Mouse (Mus musculus) left cerebral cortex, adult 9 months (tissue): ENCODE measurements at regions not wholly inside any gene's neighbourhood (a gene's known extent, or its start where the extent isn't known, plus 50 kb on each side); places are given as distances from the start of the nearest gene placed in this dataset.
"Not testable (repeated sequence)": the region's sequence is repeated elsewhere in the genome, so short reads cannot be mapped to it uniquely, and the experiment has no call there.

Source experiments
- DNase-seq, 2 experiments: peaks; one replicate each; pipeline ENCODE4 v3.0.0; 2022; ENCODE audit warnings: low spot score in 2 of 2

DNA sequence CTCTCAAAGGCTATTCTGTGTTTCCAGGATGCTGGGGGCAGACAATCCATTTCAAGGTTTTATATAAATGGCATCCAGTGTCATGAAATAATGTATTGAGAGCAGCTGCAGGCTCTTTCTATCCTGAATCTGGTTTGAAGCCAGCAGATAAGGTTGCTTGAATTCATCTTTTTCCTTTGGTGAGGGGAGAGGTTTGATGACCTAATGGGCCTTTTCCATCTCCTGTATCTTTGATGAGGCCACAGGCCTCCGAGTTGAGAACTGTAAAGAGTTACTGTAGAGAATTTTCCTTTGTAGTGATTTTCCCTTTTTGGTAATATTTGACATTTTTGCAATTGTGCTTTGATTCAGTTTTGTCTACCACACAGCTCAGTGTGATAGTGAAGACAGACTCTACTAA lies 458.8 kb upstream of the 1700008P02Rik start:
- no peak for DNase-seq

DNA sequence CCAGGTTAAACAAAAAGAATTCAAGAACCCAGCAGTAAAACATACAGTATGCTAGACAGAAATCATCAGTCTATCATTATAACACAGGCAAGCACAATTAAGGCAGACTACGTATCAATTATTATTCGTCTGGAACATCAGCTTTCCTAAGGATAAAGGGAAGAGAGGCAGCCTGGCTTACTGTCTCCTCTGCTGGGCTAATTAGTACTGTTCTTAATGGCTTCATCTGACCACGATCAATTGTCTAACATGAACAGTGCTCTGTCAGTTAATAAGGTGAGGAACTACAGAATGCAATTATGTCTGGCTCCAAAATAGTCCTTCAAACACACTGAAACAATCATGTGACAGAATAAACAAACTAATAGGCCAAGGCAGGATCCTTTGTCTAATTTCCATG lies 456.6 kb upstream of the 1700008P02Rik start:
- DNase-seq: no peak

DNA sequence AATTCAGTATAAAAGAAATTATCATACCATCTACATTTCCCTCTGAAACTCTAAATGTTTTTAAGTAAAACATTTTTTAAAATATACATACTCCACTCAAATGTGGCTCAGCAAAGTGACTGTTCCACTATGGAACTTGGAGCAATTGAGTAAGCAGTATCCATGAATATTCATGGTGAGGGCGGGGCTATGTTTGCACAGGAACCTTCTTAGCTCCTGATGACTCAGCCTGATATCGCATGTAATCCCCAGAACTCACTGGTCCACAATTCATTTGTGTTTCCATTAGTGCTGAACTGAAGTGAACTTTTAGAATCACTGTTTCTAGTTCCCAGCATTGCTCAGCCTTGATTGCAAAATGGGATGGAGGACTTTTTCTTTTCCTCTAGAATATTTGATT lies 454.2 kb upstream of the 1700008P02Rik start:
- no peak for DNase-seq

DNA sequence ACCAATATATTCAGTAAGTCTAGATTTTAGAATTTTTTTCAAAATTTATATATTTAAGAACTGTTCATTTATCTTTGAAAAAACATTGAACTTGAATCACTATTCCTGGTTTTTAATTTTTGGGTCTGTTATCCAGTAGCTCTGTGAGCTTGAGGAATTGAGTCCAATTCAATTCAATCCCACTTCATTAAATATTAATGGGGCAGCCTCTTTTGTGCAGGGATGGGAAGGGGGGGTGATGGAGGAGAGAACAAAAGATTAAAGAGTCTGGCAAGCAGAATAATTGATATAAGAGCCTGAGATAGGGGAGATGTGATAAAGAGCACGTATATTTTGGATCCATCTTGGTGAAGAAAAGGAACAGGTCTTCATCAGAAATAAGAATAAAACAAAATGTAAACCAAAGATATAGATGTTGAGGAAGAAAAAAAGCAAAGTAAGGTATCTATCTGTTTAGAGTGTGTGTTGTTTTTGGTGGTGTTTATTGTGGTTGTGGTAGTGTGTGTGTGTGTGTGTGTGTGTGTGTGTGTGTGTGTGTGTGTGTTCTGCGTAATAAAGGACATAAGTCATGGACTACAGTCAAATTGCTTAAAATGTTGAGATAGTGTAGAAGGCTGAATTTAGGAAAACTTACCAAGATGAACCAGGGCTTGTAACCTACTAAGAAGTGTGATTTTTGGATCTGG lies 421.3 kb upstream of the 1700008P02Rik start:
- DNase-seq: no peak

DNA sequence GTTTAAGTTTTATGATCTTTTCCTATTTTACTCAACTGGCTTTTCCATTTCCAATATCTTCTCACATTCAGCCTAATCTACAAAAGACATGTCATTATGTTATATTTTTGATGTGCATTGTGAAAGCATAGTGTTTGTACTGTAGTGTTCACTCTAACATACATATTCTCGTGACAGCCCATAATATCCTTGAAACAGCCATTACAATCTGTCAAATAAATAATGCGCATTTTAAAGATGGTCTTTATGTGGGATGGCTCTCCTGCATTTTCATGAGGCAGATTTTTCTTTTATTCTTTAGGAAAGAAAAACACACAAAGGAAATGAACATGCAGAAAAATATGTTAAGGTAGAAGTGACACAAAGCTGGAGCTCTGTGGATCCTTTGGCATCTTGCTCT lies 415.6 kb upstream of the 1700008P02Rik start:
- DNase-seq: no peak

DNA sequence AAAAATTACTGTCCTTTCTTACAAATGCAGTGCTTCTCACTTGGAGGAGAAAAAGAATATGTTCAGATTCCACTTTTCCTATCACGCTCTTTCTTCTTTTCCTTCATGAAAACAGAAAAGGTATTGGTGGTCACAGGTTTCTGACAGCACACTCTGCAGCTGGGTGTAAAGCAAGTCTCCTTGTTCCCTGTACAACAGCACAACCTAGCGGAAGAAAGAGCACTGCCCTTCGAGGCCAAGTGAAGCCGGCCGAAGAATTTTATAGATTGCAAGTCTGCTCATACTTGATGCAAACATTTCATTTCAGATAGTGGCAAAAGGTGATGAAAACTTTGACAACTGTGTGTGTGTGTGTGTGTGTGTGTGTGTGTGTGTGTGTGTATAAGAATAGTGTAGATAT lies 407.6 kb upstream of the 1700008P02Rik start:
- peak in 1 of 2 experiments; percentile 44 for DNase-seq

DNA sequence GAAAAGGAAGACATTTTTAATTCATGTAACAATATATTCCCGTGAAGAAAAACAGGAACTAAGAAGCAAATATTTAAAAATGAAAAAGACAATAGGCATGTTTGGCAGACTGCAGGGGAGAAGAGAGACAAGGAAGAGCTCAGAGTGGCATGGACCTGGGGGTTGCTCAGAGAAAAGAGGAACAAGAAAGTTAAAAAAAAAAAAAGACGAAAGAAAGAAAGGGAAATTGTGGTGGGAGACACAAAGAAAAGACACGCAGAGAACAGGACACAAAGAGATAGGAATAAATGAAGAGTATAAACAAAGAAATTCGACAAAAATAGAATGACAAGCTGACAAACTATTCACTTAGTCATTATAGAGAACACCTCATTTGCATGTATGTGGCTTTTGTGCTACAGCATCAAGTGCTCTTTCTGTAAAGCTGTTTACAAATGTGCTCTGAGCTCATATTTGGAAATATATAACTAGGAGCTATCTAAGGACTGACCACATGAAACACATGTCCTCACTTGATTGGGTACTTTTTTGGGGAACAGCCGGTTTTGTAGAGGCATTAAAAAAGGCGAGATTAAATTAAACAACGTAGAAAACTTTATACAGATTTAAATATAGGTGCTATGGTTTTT lies 394.2 kb upstream of the 1700008P02Rik start:
- DNase-seq: no peak

DNA sequence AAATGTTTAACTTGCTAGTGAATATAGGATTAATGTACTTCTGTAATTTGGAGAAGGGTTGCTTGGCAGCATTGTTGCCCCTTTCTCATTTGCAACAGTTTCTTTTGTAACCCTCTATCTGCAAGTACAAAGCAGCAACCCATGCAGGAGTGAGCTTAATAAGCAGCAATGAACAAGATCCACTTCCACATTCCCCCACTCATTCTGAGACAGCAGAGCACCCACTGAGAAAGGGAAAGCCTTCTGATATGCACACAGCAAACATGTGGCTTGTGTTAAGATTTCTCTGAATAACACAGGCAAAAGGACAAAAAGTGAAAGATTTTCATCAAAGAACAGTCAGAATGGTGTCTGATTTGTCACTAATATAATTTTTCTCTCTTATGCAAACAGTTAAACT lies 393.3 kb upstream of the 1700008P02Rik start:
- DNase-seq: no peak

DNA sequence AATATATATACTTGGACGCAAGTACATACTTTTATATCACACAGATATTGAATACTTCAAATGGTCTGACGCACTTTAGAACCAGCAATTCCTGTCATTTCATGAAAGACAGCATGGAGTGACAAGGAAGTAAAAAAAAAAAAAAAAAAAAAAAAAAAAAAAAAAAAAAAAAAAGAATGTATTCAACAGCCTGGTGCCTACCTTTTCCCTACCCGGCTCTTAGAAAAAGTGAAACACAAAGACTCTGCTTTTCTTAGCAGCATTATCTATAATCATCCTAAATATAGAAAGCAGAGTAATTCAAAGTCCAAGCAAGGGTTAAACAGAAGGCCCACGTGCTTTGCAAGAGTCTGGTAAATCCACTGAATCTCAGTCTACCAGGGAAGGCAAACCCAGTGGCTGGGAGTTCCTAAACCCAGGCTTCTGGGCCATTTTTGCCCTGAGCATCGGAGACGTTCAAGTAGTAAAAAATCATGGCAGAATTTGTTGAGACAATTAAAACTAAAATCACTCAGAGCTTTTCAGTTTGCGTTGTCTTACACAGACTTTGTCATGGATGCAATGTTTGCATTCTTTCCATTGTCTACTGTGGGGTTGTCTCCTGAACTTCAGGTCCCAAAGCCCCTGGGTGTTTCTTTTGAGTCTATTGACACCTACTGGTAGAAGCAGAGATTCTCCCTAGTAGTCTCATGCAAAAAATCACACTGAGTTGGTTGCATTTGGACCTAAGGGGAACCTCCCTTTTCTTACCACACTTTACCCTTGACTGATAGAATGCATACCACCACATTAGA lies 390.2 kb upstream of the 1700008P02Rik start:
- no peak for DNase-seq

DNA sequence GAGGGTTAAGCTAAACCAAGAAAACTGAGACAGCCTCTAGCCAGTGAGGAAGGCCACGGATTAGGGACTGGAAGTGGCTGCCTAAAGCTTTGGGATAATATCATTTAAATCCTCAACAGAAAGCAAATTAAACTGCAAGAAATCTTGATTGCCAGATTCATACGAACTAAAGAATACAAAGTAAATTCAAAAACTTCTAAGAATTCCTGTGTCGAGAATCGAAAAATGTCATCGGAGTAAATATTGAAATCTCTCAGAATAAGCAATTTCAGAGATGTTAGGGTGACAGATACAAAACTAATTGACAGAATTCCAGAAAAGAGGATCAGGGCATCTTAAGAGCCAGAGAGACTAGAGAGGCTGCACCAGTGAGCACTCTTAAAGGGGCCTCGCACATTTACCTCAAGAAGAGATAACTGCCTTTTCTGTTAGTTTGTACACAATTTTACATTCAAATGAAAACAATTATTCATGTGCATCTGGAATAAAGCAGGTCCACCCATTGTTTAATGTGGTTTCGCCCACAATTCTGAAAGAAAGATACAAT lies 388.5 kb upstream of the 1700008P02Rik start:
- DNase-seq: no peak

DNA sequence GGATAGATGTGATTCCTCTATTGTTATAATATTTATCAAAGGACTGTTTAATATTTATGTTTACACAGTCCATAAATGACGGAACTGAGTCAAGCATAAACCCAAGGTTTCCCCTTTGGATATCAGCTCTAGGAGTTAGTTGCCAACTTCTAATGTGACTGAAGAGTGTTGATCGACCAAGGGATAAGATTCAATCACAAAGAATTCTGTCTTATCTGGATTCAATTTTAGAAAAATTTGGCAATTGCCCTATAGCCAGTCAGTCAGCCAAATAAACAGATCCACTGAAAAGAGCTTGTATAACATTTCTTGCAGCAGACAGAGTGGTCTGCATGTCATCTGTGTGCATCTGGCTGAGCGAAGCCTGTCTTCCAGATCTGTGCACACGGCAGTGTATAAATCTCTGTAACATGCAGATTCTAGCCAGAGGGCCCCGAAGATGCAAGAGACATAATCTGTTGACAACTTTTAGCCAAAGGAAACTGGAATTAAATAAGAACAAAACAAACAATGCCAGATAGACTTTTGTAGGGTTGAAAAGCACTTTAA lies 387.6 kb upstream of the 1700008P02Rik start:
- DNase-seq: no peak

DNA sequence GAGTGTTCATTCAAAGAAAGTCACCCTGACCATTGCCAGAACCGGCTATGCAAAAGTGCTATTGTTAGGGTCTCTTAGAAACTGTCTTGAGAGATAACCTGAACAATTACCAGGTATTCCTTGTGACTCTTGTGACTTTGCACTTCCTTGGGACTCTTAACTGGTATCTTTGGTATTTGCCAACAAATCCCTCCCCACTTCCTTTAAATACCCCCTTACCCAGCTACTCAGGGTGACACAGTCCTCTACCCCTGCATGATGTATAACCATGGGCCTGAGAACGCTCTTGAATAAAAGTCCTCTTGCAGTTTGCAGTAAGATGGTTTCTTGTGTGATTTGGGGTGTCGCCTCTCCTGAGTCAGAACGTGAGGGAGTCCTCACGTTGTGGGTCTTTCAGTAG lies 371.5 kb upstream of the 1700008P02Rik start:
- DNase-seq: not testable (repeated sequence)

DNA sequence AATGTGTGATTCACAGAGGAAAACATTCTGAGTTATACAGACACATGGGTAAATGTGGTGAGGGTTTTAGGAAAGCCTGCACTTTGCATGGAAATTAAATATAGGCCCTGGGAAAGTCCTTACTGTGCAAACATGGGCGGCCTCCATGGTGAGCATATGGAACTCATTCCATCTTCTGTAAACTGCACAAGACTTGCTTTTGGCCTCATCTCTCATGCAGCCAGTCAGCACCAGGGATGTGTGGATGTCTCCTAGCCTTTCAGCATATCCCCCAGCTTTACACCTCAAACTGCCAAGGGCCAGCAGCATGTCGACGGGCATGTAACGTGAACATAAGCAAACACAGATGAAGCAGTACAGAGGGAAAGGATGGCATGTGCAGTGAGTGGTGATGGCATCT lies 364.7 kb upstream of the 1700008P02Rik start:
- DNase-seq: no peak

DNA sequence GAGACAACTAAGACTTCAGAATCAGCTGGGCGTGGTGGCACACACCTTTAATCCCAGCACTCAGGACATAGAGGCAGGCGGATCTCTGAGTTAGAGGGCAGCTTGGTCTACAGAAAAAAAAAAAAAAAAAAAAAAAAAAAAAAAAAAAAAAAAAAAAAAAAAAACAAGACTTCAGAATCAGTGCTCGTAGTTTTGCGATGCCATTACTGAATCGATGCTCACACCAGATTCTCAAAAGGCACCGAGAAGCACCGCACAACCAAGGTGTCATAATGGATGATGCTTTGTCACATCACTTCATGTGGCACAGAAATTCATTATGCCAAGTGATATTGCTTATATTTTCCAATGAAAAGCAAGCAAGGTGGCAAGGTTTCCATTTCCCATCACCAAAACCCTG lies 337.4 kb upstream of the 1700008P02Rik start:
- DNase-seq: no peak

DNA sequence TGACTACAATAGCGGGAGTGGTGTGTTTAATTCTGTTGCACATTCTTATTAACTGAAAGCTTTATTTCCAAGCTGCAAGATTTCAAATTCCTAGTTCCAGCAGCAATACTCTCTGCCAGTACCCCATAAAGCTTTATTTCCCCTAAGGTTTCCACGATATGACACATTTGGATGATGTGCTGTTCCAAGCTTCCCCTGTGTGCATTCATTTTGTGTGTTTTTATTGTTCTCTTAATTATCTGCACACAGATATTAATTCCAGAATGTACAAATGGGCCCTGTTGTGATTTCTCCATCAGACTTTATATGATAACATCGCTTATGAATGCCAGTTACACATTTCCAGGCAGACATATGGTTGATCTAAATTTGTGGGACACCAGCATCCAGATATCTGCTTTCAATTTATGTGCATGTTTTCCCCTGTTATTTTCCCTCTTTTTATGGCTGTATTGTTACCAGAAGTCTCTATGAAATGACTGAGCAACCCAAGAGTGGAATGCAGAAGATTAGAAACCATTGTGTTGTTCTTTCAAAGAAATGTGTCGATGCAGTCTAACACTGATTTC lies 312.4 kb upstream of the 1700008P02Rik start:
- DNase-seq: no peak

DNA sequence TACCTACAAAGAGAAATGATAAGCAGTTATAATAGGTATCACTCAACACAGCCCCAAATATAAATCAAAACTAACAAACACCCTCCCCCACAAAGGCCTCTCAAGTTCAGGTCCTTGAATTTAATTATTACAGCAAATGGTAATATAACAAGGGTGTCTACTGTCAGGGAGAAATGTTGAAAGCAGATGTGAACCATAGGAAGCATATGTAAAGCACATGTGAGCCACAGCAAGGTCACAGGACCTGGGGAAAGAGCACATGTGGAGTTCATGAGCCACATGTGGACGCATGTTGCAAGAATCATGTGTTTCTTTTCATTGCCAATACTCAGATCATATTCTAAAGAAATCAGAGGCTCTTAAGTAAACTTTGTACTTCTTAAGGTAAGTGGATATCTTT lies 306.5 kb upstream of the 1700008P02Rik start:
- no peak for DNase-seq

DNA sequence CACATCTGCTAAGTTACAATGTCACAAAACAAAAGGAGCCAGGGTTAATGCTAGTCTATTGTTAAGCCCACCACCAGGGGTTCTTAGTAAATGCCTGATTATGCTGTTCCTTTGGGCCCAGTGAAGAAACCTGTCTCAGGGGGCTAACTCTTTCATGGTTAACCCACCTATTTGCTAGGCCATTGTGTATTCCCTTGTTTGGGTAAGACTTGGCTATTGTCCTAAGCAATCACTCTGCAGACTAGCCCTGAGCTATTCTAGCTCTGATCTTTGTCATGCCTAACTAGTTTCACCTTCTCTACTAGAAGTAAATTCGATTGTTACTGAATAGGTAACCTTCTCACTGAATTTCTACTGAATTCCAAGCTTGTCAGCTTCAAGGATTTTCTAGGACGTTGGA lies 302.4 kb upstream of the 1700008P02Rik start:
- not testable (repeated sequence) for DNase-seq

DNA sequence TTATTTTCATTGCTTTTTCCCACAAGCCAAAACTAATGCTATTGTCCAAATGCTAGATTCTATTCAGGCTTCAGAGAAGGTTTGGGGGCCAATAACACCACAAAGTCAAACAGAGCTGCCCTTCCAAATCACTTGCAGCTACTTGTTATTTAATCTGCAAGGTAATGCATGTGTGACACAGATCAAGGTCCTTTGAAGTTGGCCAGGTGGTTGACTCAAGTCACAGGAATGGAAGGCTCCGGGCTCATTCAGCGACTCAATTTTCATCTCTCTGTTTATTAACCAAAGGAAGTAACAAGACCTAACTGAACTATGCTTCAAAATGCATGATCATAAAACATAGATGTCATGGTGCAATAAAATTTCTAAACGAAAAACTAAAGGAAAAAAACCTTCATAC lies 300.0 kb upstream of the 1700008P02Rik start:
- DNase-seq: no peak

DNA sequence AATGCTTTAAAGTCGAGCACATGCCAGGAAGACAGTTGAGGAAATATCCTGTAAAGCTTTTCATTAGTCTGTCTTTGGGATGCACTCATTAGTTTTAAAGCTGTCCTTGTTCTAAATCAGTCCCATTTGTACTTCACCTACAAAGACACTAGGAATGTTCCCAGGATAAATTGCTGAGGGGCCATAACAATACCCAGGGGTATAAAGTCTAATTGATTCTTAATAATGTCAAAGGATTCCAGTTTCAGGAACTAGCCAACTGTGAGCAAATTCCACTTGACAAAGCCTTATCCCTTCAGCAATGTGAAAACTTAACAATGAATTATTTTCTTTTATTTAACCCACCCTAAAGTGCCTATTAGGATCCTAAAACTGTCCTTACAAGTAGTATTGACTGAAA lies 267.7 kb upstream of the 1700008P02Rik start:
- no peak for DNase-seq

DNA sequence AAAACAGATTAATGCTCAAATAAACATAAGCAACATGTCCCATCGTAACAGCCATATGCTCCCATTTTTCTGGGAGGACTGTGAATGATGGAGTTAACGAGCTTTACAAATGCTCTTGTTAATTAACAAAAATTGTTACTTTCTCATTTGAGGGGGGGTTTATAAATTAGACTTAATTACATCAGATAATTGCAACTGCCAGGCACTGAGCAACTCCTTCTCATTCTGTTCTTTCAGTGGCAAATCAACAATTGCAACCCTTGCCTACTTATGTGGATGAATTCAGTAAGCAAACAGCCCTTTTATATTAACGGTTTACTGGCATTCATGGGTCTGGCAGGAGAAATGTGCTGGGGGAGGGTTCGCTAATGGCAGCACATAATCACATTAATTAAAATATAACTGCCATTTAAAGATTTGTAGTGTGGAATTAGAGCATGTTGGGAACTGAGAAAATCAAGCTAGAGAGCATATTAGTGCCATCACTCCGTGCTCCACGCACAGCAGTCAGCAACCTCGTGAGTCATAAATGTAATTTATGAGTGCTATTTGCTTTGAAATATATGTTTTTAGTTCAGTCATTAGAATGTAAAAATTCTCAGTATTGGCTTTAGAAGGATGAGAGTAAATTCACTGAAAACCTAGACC lies 266.9 kb upstream of the 1700008P02Rik start:
- no peak for DNase-seq
